8 mouse cellular contexts compared by ENCODE assay signal in genomic region chr7:66866944-66867718, GRCm38 (mm10). TPM values are rescaled to one million over a fixed set of nuclear protein-coding genes. Genes with fewer than 3 reads are reported as not detected.
DNase-seq lines count a peak whose midpoint lies in the region; ATAC-seq and TF ChIP-seq lines count a peak whose summit lies in the region.

No protein-coding gene starts in this region.

- no peak overlapping the region for H3K27ac ChIP-seq in cerebellum, adult 2 months (ENCODE audit: insufficient read depth, low read length)
- H3K27ac ChIP-seq in layer of hippocampus, adult 2 months = peak overlapping the region; percentile 92
- peak overlapping the region; percentile 79 for H3K27ac ChIP-seq in left cerebral cortex, adult 2 months

- peak; percentile 8 to 15 for DNase-seq in cerebellum, adult 2 months
- DNase-seq in cerebellum, adult 11 months = no peak
- DNase-seq in layer of hippocampus, adult 2 months (ENCODE audit: low spot score in 2 of 2) = peak in 1 of 2 experiments; percentile 17
- DNase-seq in layer of hippocampus, postnatal 14 days (ENCODE audit: low spot score in 2 of 2) = no peak
- peak in 1 of 2 experiments; percentile 48 for DNase-seq in left cerebral cortex, adult 2 months (ENCODE audit: extremely low spot score in 1 of 2, low spot score in 2 of 2)
- no peak for DNase-seq in T-cell, adult 2 months (ENCODE audit: low spot score)
- no peak for DNase-seq in testis, postnatal 14 days (ENCODE audit: low spot score)

- peak; percentile 74 for ATAC-seq in common myeloid progenitor, adult 5-6 weeks (replicated peaks; ENCODE audit: low read depth, poor library complexity, severe bottlenecking)

- 19% methylated on average over 19 of the region's 19 CpGs for WGBS in cerebellum, adult 2 months

- peak; percentile 37; the same call in 1 of the 2 replicates for TF ChIP-seq CTCF in cerebellum, adult 2 months (IDR thresholded peaks at IDR 0.05; ENCODE audit: borderline replicate concordance, insufficient read depth, low read depth, low read length)
- TF ChIP-seq CTCF in layer of hippocampus, adult 2 months (conservative IDR thresholded peaks at IDR 0.05) = peak; percentile 64
- peak; percentile 40 for TF ChIP-seq CTCF in left cerebral cortex, adult 2 months (IDR thresholded peaks at IDR 0.05)

- H3K27me3 ChIP-seq in cerebellum, adult 2 months (ENCODE audit: control insufficient read depth, insufficient read depth, low read length) = peaks cover 1% of the 10 kb centered on the region; the same call in 1 of the 2 replicates

- 0 out of 2 replicates have a peak, but pooled peaks cover 3% of the 10 kb centered on the region for H3K4me1 ChIP-seq in cerebellum, adult 2 months (ENCODE audit: control insufficient read depth, insufficient read depth, low read length)

- TF ChIP-seq POLR2A in cerebellum, adult 2 months (IDR thresholded peaks at IDR 0.05; ENCODE audit: borderline replicate concordance, insufficient read depth, low read length) = no peak

- H3K4me3 ChIP-seq in cerebellum, adult 2 months (replicated peaks; ENCODE audit: insufficient read depth, low read depth, low read length) = no peak overlapping the region
- H3K4me3 ChIP-seq in layer of hippocampus, adult 2 months = no peak overlapping the region
- no peak overlapping the region for H3K4me3 ChIP-seq in left cerebral cortex, adult 2 months

- intact Hi-C loops in left cerebral cortex, adult 2 months (cut with DNase I) = loop anchor here (1.0 kb wide), 1 partner anchor 114 kb away; no protein-coding TSS in a partner anchor

RNA-seq across cellular contexts. Expression of gene Adamts17, which starts 27.6 kb away (rescaled TPM):
- 1.5 TPM in 2 replicates for polyA plus RNA-seq in cerebellum, adult 2 months (2012; rRNA removed)
- 10 to 100 TPM; 27.3 to 32.7 TPM for total RNA-seq in layer of hippocampus, adult 2 months (2021)
- total RNA-seq in layer of hippocampus, postnatal 14 days (2021) = 10 to 100 TPM; 29.6 to 31.8 TPM
- 1.2 and 1.9 TPM in 2 replicates for total RNA-seq in common myeloid progenitor, adult 5-6 weeks (2017)
- total RNA-seq in left cerebral cortex, adult 2 months (2021) = 10 to 100 TPM; 13.1 to 13.6 TPM

Comparison
In these comparisons a context has a peak if more than half of its experiments do, and no peak if none do; other contexts are left out.
1. DNase-seq: peak in cerebellum, adult 2 months (2 of 2); none in cerebellum, adult 11 months (single experiment), layer of hippocampus, postnatal 14 days (0 of 2), T-cell, adult 2 months (single experiment) and testis, postnatal 14 days (single experiment).
2. Peak in every context shown above with its lines, with median percentiles within 50 percentile points of each other: CTCF ChIP-seq.